Mouse (Mus musculus): ENCODE measurements around the gene Mup9. TPM values are rescaled to one million over a fixed set of nuclear protein-coding genes. Genes with fewer than 3 reads are reported as not detected.
"Not testable (repeated sequence)": the region's sequence is repeated elsewhere in the genome, so short reads cannot be mapped to it uniquely, and the experiment has no call there.

Mup9 gene
- not detected in 2 replicates for polyA plus RNA-seq (2015; fragmentation: Nextera tagmentation; extraction: Ambion mirVana)

GRCm38 (mm10) chr4:60421852-60422251 is at the start of gene Mup9:
Gene Mup9 (minus strand): TSS chr4:60421952.
- H3K4me1 ChIP-seq (replicated peaks; ENCODE audit: insufficient read depth, low read length); H3K27ac ChIP-seq; ATAC-seq (replicated peaks; ENCODE audit: low FRiP score, low read depth); H3K36me3 ChIP-seq (ENCODE audit: insufficient read depth, low read length); DNase-seq (ENCODE audit: low spot score); H3K4me2 ChIP-seq (ENCODE audit: low read length); H3K9ac ChIP-seq (ENCODE audit: low read depth, low read length); H3K27me3 ChIP-seq (ENCODE audit: insufficient read depth, low read length); H3K9me3 ChIP-seq (replicated peaks; ENCODE audit: low read length); H3K4me3 ChIP-seq (replicated peaks; ENCODE audit: low read depth, low read length): not testable (repeated sequence)
- 89% methylated on average over 3 of the region's 3 CpGs for WGBS

Other genes with a start within 250 kb of the Mup9 start
- not detected in 2 replicates for gene Mup8, start 199.4 kb downstream of the Mup9 start, polyA plus RNA-seq (2015; fragmentation: Nextera tagmentation; extraction: Ambion mirVana)
- not detected in 2 replicates for gene Mup1, start 80.0 kb upstream of the Mup9 start, polyA plus RNA-seq (2015; fragmentation: Nextera tagmentation; extraction: Ambion mirVana)
- not detected in 2 replicates for gene Mup10, start 160.2 kb upstream of the Mup9 start, polyA plus RNA-seq (2015; fragmentation: Nextera tagmentation; extraction: Ambion mirVana)
- not detected in 2 replicates for gene Mup11, start 240.5 kb upstream of the Mup9 start, polyA plus RNA-seq (2015; fragmentation: Nextera tagmentation; extraction: Ambion mirVana)